Mouse (Mus musculus) MEL (cell line): ENCODE measurements around the gene Ezr. TPM values are rescaled to one million over a fixed set of nuclear protein-coding genes. Genes with fewer than 3 reads are reported as not detected.
"Not testable (repeated sequence)": the region's sequence is repeated elsewhere in the genome, so short reads cannot be mapped to it uniquely, and the experiment has no call there.

Experiments used
- DNase-seq: peaks from one replicate; pipeline ENCODE4 v3.0.0; 2011; ENCODE audit warnings: low read depth, low spot score
- H3K27ac ChIP-seq: 2 replicates; pipeline ENCODE4 v1.5.1; 2012; ENCODE audit warnings: low read depth, mild to moderate bottlenecking, control low read depth, low read length, moderate library complexity; ENCODE audit not compliant: control insufficient read depth
- H3K27me3 ChIP-seq, 2 experiments: fragments of 150-350 bp in 1 of 2; sonication (generic) in 1 of 2; 2 replicates each; pipeline ENCODE4 v1.6.1; 2012; ENCODE audit warnings: low read length in 2 of 2, mild to moderate bottlenecking in 2 of 2, improper control_type of control experiment in 1 of 2, moderate library complexity in 1 of 2; ENCODE audit not compliant: insufficient read depth in 2 of 2, control insufficient read depth in 1 of 2
- H3K36me3 ChIP-seq, 2 experiments: 2 replicates each; pipeline ENCODE4 v1.6.1; 2012 to 2014; ENCODE audit warnings: low read length in 2 of 2, improper control_type of control experiment in 1 of 2, inconsistent platforms in 1 of 2, mild to moderate bottlenecking in 1 of 2; ENCODE audit not compliant: insufficient read depth in 2 of 2, control insufficient read depth in 1 of 2
- H3K4me1 ChIP-seq, 2 experiments: fragments of 150-350 bp in 1 of 2; sonication (generic) in 1 of 2; 2 replicates each; pipeline ENCODE4 v1.6.1; 2012; ENCODE audit warnings: low read length in 2 of 2, improper control_type of control experiment in 1 of 2, mild to moderate bottlenecking in 1 of 2; ENCODE audit not compliant: insufficient read depth in 2 of 2, control insufficient read depth in 1 of 2
- H3K4me3 ChIP-seq, 2 experiments: fragments of 150-350 bp in 1 of 2; sonication (generic) in 1 of 2; 2 replicates each; pipeline ENCODE4 v1.5.1; 2012; ENCODE audit warnings: low read depth in 2 of 2, low read length in 2 of 2, mild to moderate bottlenecking in 2 of 2, moderate library complexity in 2 of 2, control low read depth in 1 of 2, improper control_type of control experiment in 1 of 2; ENCODE audit not compliant: control insufficient read depth in 1 of 2, insufficient read depth in 1 of 2
- H3K79me2 ChIP-seq: 2 replicates; pipeline ENCODE4 v1.6.1; 2012; ENCODE audit warnings: mild to moderate bottlenecking, low read length, moderate library complexity; ENCODE audit not compliant: control insufficient read depth, poor library complexity, insufficient read depth
- H3K9ac ChIP-seq: 2 replicates; pipeline ENCODE4 v1.6.1; 2012; ENCODE audit warnings: low read depth, mild to moderate bottlenecking, control low read depth, low read length, moderate library complexity; ENCODE audit not compliant: control insufficient read depth, poor library complexity, severe bottlenecking
- H3K9me3 ChIP-seq: fragments of 150-350 bp; sonication (generic); replicated peaks from 2 replicates; pipeline ENCODE4 v1.6.1; 2012; ENCODE audit warnings: mild to moderate bottlenecking, low read length, improper control_type of control experiment, moderate library complexity; ENCODE audit not compliant: insufficient read depth
- polyA plus RNA-seq, 2 experiments: library from polyadenylated mRNA; stranded (reverse) in 1 of 2; unstranded in 1 of 2; fragments of >175 nt in 1 of 2; fragments of >200 nt in 1 of 2; gene quantifications; 2 replicates each; pipeline versions ENCODE4 v1.2.1 to v1.2.4; 2012; ENCODE audit warnings: low replicate concordance in 2 of 2, low read depth in 1 of 2; ENCODE audit not compliant: insufficient read length in 2 of 2, insufficient read depth in 1 of 2, missing spikeins in 1 of 2
- total RNA-seq: library from RNA; depleted of rRNA; stranded (reverse); fragments of 300-350 nt; gene quantifications from 2 replicates; pipeline ENCODE4 v1.2.3, GENCODE M21; 2012

Ezr gene
- total and polyA plus RNA-seq, 3 experiments, result 48.7 to 88.7 TPM; not detected in 1

DNA sequence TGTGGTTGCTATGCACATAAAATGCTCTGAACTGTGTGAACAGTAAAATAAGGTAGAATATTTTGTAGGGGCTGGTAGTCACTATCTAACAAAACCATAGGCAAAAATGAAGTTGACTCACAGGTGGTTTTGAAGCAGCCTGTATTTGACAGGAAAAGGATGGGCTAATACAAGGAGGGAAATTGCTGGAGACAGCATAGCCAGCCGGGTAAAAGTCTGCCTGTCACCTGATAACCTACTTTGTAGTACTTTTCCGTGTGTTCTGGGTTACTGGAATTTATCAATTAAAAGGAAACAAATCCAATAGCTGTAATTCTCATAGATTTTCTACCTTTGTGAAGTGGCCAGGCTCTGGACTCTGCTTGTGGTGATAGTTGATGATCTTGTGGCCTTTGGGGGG is 69.1 kb downstream of the Ezr start:
- H3K9ac ChIP-seq, DNase-seq, H3K9me3 ChIP-seq, H3K4me1 ChIP-seq, H3K27me3 ChIP-seq, H3K27ac ChIP-seq, H3K4me3 ChIP-seq, H3K79me2 ChIP-seq, H3K36me3 ChIP-seq: not testable (repeated sequence)

DNA sequence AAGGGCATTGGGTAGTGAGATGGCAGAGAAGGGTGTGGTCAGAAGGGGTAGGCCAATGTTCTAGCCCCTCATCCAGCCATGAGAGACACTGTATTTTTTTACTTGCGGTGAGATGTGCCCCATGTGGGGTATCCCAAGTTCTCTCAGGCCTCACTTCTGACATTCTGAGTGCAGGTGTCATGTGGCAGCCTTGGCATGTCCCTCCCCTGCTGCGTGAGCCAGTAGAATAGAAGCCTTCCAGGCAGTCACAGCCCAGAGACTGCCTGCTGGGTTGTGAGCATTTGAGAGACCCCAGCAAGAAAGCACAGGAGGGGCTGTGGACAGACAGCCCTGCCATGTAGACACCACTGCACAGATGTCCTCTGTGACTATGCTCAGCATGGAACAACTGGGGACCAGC is 74.4 kb downstream of the Ezr start:
- H3K27me3 ChIP-seq, H3K4me3 ChIP-seq, H3K27ac ChIP-seq, H3K9me3 ChIP-seq, DNase-seq, H3K79me2 ChIP-seq, H3K9ac ChIP-seq, H3K36me3 ChIP-seq, H3K4me1 ChIP-seq: not testable (repeated sequence)

GRCm38 (mm10) chr17:6707422-6707821 is 75.2 kb downstream of the Ezr start:
- H3K4me1 ChIP-seq, H3K36me3 ChIP-seq, H3K27ac ChIP-seq, H3K9me3 ChIP-seq, DNase-seq, H3K79me2 ChIP-seq, H3K27me3 ChIP-seq, H3K4me3 ChIP-seq, H3K9ac ChIP-seq: not testable (repeated sequence)

DNA sequence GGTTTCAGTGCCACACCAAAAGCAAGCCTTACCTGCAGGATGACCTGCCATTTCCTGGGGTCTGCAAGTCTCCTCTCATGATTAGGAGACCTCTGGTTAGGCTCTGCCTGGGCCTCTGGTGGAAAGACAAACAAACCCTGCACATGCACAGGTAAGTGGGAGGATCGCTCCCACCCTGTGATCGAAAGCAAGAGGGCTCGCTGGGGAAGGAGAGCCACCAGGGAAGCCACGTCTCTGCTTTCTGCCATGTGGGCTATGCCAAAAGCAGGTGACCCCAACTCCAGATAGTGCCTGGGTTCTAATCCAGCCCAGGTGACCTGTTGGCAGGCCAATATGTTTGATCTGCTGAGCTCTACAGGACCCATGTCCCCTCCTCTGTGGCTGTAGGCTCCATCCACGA is 76.1 kb downstream of the Ezr start:
- H3K79me2 ChIP-seq, H3K4me1 ChIP-seq, DNase-seq, H3K36me3 ChIP-seq, H3K27ac ChIP-seq, H3K4me3 ChIP-seq, H3K9ac ChIP-seq, H3K27me3 ChIP-seq, H3K9me3 ChIP-seq: not testable (repeated sequence)

- H3K4me3 ChIP-seq, H3K9me3 ChIP-seq, DNase-seq, H3K27me3 ChIP-seq, H3K9ac ChIP-seq, H3K4me1 ChIP-seq, H3K36me3 ChIP-seq, H3K79me2 ChIP-seq, H3K27ac ChIP-seq: not testable (repeated sequence)
Measured at GRCm38 (mm10) chr17:6703381-6704270, 79.0 kb downstream of the Ezr start.

- H3K4me1 ChIP-seq, H3K27me3 ChIP-seq, H3K79me2 ChIP-seq, H3K36me3 ChIP-seq, H3K27ac ChIP-seq, H3K4me3 ChIP-seq, H3K9ac ChIP-seq, DNase-seq, H3K9me3 ChIP-seq: not testable (repeated sequence)
Measured at GRCm38 (mm10) chr17:6702625-6703221, 79.9 kb downstream of the Ezr start.

- DNase-seq, H3K4me3 ChIP-seq, H3K27ac ChIP-seq, H3K27me3 ChIP-seq, H3K79me2 ChIP-seq, H3K9me3 ChIP-seq, H3K36me3 ChIP-seq, H3K9ac ChIP-seq: not testable (repeated sequence)
- H3K4me1 ChIP-seq, result peaks cover 0 to 11% of the 10 kb centered on the region in 2 experiments; a peak in 2 of 4 replicates
Measured at GRCm38 (mm10) chr17:6700077-6700476, 82.5 kb downstream of the Ezr start.
